Mouse (Mus musculus) liver, postnatal 0 days (tissue): ENCODE data around the gene Ugt1a5.

Experiments used
- CTCF ChIP-seq: sonication (generic); IDR thresholded peaks from 2 replicates; pipeline ENCODE4 v1.5.1; 2016; ENCODE audit warnings: antibody characterized with exemption, low read depth
- EP300 ChIP-seq: IDR thresholded peaks from 2 replicates; pipeline ENCODE4 v1.6.1; 2016; ENCODE audit warnings: antibody characterized with exemption, low read depth, mild to moderate bottlenecking

- TF ChIP-seq CTCF (no peak), EP300 (no peak)
Measured at GRCm38 (mm10) chr1:88247660-88248059, 81.8 kb downstream of the Ugt1a5 start.
